Mouse (Mus musculus) cerebral cortex, adult 2 months (tissue): Measurements from ENCODE around the gene 1700028J19Rik.

Experiments
- WGBS: fragments of 180-500 bp; shearing (Covaris S2); methylation state at CpG from one replicate; pipeline ENCODE4 v1.1.7; 2018; 5-methylcytosine and 5-hydroxymethylcytosine counted together

1700028J19Rik gene

DNA sequence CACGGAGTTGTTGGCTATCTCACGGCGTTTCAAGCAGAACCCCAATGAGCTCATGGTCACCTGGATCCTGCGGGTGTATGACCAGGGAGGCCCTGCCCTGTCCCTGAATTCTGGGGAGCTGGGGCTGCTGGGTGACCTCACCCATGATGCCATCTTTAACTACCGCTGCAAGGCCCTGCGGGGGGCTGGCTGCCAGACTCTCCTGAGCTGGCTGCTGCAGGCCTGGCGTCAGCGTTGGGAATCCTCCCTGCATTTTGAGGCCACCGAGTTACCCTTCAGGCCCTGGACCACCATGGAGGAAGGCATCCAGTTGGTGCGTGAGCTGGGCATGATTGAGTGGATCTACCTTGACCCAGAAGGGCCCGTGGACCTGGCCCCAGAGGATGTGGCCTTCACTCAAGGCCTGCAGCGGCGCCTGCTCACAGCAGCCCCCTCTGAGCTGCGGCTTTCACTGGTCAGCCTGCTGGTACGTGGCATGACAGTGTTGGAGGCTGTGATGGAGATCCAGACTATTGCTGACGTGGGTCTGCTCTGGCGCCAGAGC is 4.3 kb upstream of the 1700028J19Rik start:
- WGBS, result 85% methylated on average over 17 of the region's 17 CpGs

DNA sequence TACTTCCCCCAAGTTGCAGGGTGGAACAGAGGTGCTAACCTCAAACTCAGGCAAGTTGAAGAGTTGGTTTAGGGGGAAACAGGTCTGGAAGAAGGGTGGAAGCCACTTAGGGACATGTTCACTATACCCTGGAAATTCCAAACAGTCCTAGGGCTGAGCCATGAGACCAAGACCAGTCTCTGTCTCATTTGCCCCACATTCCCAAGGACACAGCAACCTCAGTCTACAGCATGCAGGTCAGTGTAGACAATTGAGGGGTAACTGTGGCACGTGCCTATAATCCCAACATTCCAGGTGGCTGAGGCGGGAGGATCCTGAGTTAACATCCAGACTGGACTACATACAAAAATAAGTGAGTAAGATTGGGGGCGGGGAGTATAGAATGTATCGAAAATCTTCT is 2.8 kb upstream of the 1700028J19Rik start:
- 85% methylated on average over 4 of the region's 4 CpGs for WGBS

DNA sequence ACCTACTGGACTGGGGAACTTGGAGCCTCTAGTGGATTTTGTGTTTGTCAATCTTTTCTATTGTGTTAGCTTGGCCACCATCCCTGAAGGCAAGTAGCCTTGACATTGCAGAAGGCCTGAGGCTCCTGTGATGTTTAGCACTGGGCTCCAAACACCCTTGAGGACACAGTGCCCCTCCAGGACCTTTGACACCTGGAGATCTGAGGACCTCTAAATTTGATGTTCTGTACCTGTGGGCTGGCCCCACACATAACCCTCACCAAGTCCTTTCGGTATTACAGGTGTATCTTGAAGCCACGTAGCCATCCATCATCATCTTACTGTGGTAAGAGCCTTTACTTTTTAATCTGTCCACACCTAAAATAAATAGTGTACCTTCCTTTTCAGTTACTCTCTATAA is 1.5 kb upstream of the 1700028J19Rik start:
- WGBS, result 93% methylated on average over 2 of the region's 2 CpGs

DNA sequence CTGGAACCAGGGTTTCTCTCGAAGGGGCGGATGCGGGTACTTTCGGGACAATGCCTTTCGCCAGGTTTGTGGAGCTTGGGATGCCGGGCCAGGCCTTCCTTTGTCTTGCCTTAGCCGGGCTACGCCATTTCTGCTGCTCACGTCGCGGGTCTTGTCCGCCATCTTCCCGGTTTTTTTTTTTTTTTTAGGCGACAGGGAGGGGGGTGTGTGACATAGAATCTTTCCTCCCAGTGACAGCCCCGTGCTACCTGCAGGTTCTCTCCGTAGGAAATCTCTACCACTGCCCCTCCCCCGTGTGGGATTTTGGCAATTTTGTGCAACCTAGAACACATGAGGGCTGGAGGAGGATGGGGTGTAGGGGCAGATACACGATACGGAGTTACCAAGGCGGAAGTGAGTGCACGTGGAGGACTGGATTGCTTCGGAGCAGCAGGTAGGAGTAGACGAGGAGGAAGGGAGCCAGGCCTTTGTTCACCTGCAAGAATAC is 532 bp upstream of the 1700028J19Rik start:
- WGBS, result under 1% methylated on average over 23 of the region's 23 CpGs

DNA sequence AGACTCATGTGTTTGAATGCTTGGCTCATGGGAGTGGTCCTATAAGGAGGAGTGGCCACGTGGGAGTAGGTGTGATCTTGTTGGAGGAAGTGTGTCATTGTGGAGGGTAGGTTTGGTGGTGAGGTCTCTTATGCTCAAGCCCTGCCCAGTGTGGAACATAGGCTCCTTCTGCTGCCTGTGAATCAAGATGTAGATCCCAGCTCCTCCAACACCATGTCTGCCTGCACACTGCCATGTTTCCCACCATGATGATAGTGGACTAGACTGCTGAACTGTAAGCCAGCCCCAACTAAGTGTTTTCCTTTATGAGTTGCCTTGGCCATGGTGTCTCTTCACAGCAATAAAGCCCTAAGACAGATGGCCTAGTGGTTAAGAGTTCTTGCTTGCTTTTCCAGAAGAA is 2.4 kb downstream of the 1700028J19Rik start:
- 65% methylated on average over 1 of the region's 1 CpGs for WGBS

DNA sequence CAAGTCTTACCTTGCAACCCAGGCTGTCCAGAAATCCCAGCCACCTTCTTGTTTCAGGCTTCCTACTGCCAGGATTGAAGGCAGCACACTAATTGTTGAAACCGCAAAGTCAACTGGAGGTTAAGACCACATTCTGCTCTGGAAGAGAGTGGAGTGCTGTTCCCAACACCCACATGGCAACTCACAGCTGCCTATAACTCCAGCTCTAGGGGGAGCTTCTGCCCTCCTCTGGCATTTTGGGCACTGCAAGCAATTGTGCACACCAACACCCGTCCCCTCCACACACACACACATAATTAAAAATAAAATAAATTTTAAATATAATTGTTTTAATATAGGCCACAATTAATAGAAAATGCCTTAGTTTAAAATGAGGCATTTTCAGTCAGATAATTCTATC is 5.3 kb downstream of the 1700028J19Rik start:
- WGBS, result 47% methylated on average over 2 of the region's 2 CpGs

DNA sequence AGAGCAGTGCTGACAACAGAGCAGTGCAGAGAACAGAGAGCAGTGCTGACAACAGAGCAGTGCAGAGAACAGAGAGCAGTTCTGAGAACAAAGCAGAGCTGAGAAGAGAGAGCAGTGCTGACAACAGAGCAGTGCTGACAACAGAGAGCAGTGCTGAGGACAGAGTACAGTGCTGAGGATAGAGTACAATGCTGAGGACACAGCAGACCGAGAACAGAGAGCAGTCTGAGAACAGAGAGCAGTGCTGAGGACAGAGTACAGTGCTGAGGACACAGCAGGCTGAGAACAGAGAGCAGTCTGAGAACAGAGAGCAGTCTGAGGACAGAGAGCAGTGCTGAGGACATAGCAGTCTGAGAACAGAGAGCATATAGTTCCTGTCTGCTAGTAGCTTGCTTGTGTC is 5.8 kb downstream of the 1700028J19Rik start:
- WGBS, result 52% methylated on average over 1 of the region's 1 CpGs

DNA sequence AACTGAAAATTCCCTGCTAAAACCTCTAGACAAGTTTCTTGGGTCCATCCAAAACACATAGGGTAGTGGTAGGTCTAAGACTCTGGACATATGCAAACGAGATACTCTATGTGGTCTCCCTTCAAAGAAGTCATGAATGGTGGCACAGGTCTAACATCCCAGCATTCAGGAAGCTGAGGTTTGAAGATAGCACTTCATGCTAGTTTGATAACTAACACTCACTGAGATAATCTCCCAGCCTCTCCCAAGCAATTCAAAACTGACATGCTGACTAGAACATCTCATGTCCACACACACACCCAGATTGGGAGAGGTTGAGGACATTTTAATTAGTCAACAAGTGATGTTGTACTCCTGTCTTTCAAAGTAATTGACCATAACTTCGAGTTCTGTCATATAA is 6.6 kb downstream of the 1700028J19Rik start:
- WGBS, result 55% methylated on average over 2 of the region's 2 CpGs

DNA sequence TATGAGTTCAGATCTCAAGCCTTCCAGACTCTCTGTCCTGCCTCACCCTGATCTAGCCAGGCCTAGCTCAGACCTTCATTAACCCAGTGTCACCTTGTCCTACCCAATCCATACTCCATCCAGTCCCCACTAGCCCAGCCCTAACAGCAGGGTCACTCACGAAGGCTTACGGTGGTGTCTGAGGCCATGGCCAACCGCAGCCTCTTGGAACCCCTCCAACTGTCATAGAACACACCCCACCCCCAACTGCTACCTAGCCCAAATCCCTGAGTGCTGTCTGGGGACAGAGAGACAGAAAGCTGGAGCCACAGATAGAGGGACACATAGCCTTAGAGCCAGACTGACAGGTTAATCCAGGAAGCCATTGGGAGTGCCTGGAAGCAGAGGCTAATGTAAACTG is 10.6 kb downstream of the 1700028J19Rik start, which contains the start of gene Gm36864:
Gm36864 (plus strand) TSS at position 269 of the 400 bp plus-strand sequence.
- WGBS, result 83% methylated on average over 3 of the region's 3 CpGs

DNA sequence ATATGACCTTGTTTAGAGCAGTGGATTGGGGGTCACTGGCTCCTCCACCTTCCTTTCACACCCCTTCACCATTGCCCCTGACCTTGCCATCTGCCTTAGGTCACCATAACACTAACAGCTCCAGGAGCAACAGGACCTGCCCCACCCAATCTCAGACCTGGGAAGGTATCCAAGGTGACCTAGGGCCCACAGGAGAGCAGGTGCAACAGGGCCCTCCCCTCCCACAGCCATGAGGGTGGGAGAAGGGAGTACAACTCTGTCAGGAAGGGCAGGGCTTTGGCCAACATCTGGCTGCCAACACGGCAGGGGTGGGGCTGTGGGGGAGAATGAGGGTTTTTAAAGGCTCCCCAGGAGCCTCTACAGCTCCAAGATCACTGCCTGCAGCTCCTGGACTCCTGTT is 21.4 kb downstream of the 1700028J19Rik start, which contains the start of gene Klk1:
Klk1 (plus strand) TSS at position 285 of the 400 bp plus-strand sequence.
- 53% methylated on average over 1 of the region's 1 CpGs for WGBS

DNA sequence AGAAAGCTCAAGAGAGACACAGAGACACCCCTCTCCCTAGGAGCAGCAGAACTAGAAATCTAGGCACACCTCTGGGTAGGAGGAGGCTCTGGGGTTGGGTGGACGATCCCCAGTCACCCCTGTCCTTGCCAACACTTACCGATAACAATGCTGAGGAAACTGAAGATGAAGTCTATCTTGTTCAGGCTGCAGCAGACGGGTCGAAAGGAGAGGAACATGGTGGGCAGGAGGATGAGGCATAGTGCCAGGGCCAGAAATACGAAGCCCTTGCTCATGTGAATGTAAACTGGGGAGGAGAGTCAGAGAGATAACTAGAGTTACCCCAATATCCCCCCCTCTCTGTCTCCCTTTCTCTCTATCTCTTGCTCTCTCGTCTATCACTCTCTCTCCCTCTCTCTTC is 24.2 kb downstream of the 1700028J19Rik start:
- WGBS, result 86% methylated on average over 6 of the region's 6 CpGs

DNA sequence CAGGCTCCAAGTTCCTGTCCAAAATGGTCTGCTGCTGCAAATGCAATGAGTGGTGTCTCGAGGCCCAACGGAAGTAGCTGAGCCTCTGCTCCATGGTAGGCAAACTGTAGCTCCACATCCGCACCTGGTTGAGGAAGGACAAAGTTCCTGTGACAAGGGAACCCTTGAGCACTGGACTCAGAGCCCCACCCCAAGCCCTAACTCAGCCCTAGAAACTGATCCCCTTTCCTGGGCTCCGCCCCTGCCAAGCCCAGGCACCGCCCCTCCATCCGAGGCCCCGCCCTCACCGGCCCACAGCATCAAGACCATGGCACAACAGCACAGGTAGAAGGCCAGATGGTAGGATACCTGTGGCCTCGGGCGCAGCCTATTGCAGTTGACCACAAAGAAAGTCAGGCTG is 24.9 kb downstream of the 1700028J19Rik start:
- WGBS, result 77% methylated on average over 10 of the region's 10 CpGs

DNA sequence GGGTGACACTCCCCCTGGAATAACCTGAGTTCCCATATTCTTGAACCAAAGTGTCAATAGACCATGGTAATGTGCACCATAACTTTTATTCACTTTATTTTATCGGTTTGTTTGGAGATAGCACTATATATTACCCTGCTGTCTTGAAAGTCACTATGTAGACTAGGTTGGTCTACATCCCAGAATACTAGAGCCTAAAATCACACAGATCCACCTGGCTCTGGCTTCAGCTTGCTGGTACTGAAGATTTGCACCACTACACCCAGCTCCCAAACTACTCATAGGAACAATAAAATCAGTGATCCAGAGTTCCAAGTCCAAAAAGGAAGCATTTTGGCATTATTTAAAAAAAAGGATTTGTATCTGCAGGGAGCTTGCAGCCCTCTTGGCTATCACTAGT is 30.9 kb downstream of the 1700028J19Rik start, which contains the start of gene Klk1b5:
Klk1b5 (plus strand) TSS at position 301 of the 400 bp plus-strand sequence.
- 82% methylated on average over 1 of the region's 1 CpGs for WGBS

DNA sequence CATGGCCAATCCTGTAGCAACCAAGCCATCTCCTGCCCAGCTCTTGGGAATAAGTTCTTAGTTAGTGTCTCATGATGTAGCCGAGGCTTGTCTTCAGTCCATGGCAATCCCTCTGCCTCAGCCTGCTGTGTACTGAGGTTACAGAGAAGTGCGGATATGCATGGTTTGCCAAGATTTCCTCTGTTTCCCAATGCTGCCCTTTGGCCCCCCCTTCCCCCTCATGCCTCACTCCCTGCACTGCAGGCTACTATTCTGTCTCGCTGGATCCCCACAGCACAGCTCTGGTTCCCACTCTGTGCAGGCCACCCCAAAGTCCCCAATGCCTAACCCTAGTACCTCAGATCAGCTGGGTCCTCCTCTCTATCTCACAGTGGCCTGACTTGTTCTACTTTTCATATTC is 38.2 kb downstream of the 1700028J19Rik start:
- WGBS, result 86% methylated on average over 3 of the region's 3 CpGs

DNA sequence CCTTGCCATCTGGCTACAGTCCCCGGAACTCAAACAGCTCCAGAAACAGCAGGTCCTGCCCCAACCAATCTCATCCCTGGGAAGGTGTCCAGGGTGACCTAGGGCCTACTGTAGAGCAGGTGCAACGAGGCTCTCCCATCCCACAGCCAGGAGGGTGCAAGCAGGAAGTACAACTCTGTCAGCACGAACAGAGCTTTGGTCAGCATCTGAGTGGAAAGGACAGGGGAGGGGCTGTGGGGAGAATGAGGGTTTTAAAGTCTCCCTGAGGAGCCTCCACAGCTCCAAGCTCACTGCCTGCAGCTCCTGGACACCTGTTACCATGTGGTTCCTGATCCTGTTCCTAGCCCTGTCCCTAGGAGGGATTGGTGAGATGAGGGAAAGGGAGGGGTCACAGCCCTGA is 39.4 kb downstream of the 1700028J19Rik start, which contains the start of gene Klk1b4:
Klk1b4 (plus strand) TSS at position 301 of the 400 bp plus-strand sequence.
- 66% methylated on average over 3 of the region's 3 CpGs for WGBS

DNA sequence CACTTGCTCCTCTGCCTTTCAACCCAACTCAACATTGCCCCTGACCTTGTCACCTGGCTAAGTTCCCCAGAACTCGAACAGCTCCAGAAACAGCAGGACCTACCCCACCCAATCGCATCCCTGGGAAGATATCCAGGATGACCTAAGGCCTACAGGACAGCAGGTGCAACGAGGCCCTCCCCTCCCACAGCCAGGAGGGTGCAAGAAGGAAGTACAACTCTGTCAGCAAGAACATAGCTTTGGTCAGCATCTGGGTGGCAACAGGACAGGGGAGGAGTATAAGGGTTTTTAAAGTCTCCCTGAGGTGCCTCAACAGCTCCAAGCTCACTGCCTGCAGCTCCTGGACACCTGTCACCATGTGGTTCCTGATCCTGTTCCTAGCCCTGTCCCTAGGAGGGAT is 48.6 kb downstream of the 1700028J19Rik start, which contains the start of gene Klk1b3:
Klk1b3 (plus strand) TSS at position 301 of the 400 bp plus-strand sequence.
- 65% methylated on average over 3 of the region's 3 CpGs for WGBS

DNA sequence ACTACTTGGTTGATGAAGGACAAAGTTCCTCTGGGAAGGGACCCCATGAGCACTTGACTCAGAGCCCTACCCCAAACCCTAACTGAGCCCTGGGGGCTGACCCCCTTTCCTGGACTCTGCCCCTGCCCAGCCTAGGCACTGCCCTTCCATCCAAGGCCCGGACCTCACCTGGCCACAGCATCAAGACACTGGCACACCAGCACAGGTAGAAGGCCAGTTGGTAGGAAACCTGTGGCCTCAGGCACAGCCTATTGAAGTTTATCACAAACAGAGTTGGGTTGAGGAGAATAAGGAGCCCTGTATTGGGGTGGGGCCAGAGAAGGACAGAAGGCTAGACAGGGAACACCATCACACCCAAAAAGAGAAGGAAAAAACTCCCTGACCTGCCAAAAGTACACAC is 53.0 kb downstream of the 1700028J19Rik start:
- 93% methylated on average over 1 of the region's 1 CpGs for WGBS

DNA sequence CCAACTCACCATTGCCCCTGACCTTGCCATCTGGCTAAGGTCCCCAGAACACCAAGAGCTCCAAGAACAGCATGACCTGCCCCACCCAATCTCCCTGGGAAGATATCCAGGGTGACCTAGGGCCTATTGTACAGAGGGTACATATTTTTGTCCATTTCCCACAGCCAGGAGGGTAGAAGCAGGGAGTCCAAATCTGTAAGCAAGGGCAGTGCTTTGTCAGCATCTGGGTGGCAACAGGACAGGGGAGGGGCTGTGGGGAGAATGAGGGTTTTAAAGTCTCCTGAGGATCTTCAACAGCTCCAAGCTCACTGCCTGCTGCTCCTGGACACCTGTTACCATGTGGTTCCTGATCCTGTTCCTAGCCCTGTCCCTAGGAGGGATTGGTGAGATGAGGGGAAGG is 58.6 kb downstream of the 1700028J19Rik start, which contains the start of gene Klk1b24:
Klk1b24 (plus strand) TSS at position 301 of the 400 bp plus-strand sequence.

DNA sequence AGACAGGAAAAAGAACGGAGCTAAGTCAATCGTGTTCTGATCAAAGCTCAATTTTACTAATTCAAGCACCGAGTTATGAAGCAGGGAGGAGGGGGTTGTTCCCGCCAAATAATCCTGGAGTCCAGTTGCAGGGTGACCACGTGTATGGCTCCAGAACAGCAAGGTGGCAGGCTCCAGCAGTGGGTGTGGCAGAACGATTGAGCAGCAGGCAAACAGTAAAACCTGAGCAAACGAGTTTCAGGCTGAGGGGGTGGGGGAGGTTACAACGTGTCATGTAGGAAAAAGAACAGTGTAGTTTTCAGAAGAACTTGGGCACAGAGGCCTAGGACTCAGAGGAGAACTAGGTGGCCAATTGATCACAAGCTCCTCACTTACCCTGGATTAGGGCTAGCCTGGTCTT is 60.0 kb downstream of the 1700028J19Rik start:
- WGBS, result 73% methylated on average over 8 of the region's 8 CpGs
